Mouse (Mus musculus) lung, adult 2 months (tissue): ENCODE data around the gene Ska3. TPM values are rescaled to one million over a fixed set of nuclear protein-coding genes. Genes with fewer than 3 reads are reported as not detected.
A peak's percentile ranks its signal among the peaks of the same experiment; 100 is the strongest.

Source experiments
- DNase-seq: peaks from one replicate; pipeline ENCODE4 v3.0.0; 2022
- H3K4me1 ChIP-seq: fragments of 200-500 bp; 2 replicates; pipeline ENCODE4 v1.6.1; 2011; ENCODE audit warnings: low read length; ENCODE audit not compliant: control insufficient read depth, insufficient read depth
- H3K4me3 ChIP-seq: fragments of 200-500 bp; replicated peaks from 2 replicates; pipeline ENCODE3; 2011; ENCODE audit warnings: low read depth, mild to moderate bottlenecking, control low read depth, low read length; ENCODE audit errors: extremely low read depth
- CTCF ChIP-seq: fragments of 200-500 bp; IDR thresholded peaks from 2 replicates; pipeline ENCODE4 v1.5.1; 2011; ENCODE audit warnings: mild to moderate bottlenecking, low read length, control low read depth; ENCODE audit not compliant: insufficient read depth
- POLR2A ChIP-seq: fragments of 200-500 bp; IDR thresholded peaks from 2 replicates; pipeline ENCODE4 v1.6.1; 2011; ENCODE audit warnings: low read depth, mild to moderate bottlenecking, control low read depth, low read length, borderline replicate concordance; ENCODE audit errors: extremely low read depth
- WGBS: fragments of 180-500 bp; shearing (Covaris S2); methylation state at CpG from one replicate; pipeline ENCODE4 v1.1.7; 2018; 5-methylcytosine and 5-hydroxymethylcytosine counted together
- polyA plus RNA-seq: library from polyadenylated mRNA; depleted of rRNA; stranded (reverse); fragments of >200 nt; gene quantifications from 2 replicates; pipeline ENCODE4 v1.2.3, GENCODE M21; 2012

Gene Ska3
- polyA plus RNA-seq, 1 experiment, result 0.27 TPM

GRCm38 (mm10) chr14:57803731-57804130 is 22.3 kb downstream of the Ska3 start:
- TF ChIP-seq CTCF (no peak), POLR2A (no peak)
- no peak overlapping the region for H3K4me3 ChIP-seq
- DNase-seq, result no peak
- 86% methylated on average over 4 of the region's 4 CpGs for WGBS
- peaks cover 9% of the 10 kb centered on the region for H3K4me1 ChIP-seq

GRCm38 (mm10) chr14:57797991-57798931 is 27.7 kb downstream of the Ska3 start, which contains the start of gene Sap18:
Gene Sap18 (plus strand): TSS chr14:57798180.
- TF ChIP-seq POLR2A (peak; percentile 76; the same call in 1 of the 2 replicates), CTCF (no peak)
- peaks cover 12% of the 10 kb centered on the region for H3K4me1 ChIP-seq
- under 1% methylated on average over 99 of the region's 99 CpGs for WGBS
- H3K4me3 ChIP-seq, result peak within 1 kb of the TSS; percentile 100
- peak; percentile 96 for DNase-seq

GRCm38 (mm10) chr14:57797551-57797950 is 28.4 kb downstream of the Ska3 start:
- Histone ChIP-seq H3K4me1 (peaks cover 12% of the 10 kb centered on the region), H3K4me3 (peak overlapping the region; percentile 84)
- TF ChIP-seq CTCF (no peak), POLR2A (no peak)
- WGBS, result 13% methylated on average over 7 of the region's 7 CpGs
- DNase-seq, result peak; percentile 19

- Histone ChIP-seq H3K4me3 (no peak overlapping the region), H3K4me1 (no peaks in the 10 kb centered on the region)
- DNase-seq, result no peak
- 56% methylated on average over 4 of the region's 4 CpGs for WGBS
- TF ChIP-seq POLR2A, result no peak
- TF ChIP-seq CTCF, result no peak
Measured at GRCm38 (mm10) chr14:57791171-57791570, 34.8 kb downstream of the Ska3 start.

GRCm38 (mm10) chr14:57789759-57790158 is 36.2 kb downstream of the Ska3 start:
- DNase-seq, result no peak
- WGBS, result 89% methylated on average over 9 of the region's 9 CpGs

GRCm38 (mm10) chr14:57789311-57789710 is 36.7 kb downstream of the Ska3 start:
- Histone ChIP-seq H3K4me1 (no peaks in the 10 kb centered on the region), H3K4me3 (no peak overlapping the region)
- 69% methylated on average over 2 of the region's 2 CpGs for WGBS
- no peak for DNase-seq
- TF ChIP-seq POLR2A, result no peak
- no peak for TF ChIP-seq CTCF

More at GRCm38 (mm10) chr14:57789759-57790158, 36.2 kb downstream of the Ska3 start:
- H3K4me1 ChIP-seq, result no peaks in the 10 kb centered on the region
- TF ChIP-seq CTCF, result no peak
- TF ChIP-seq POLR2A, result no peak
- no peak overlapping the region for H3K4me3 ChIP-seq

- 51% methylated on average over 4 of the region's 4 CpGs for WGBS
- no peak for DNase-seq
- Histone ChIP-seq H3K4me3 (no peak overlapping the region), H3K4me1 (no peaks in the 10 kb centered on the region)
- no peak for TF ChIP-seq CTCF
- TF ChIP-seq POLR2A, result no peak
Measured at GRCm38 (mm10) chr14:57787406-57787805, 38.6 kb downstream of the Ska3 start.

- Histone ChIP-seq H3K4me1 (peaks cover 3% of the 10 kb centered on the region; the same call in 1 of the 2 replicates), H3K4me3 (no peak overlapping the region)
- TF ChIP-seq POLR2A, result no peak
- TF ChIP-seq CTCF, result no peak
- 62% methylated on average over 6 of the region's 6 CpGs for WGBS
- DNase-seq, result no peak
Measured at GRCm38 (mm10) chr14:57772157-57772815, 53.7 kb downstream of the Ska3 start.

- no peak for TF ChIP-seq POLR2A
- TF ChIP-seq CTCF, result no peak
- 56% methylated on average over 5 of the region's 5 CpGs for WGBS
- Histone ChIP-seq H3K4me1 (peaks cover 3% of the 10 kb centered on the region; the same call in 1 of the 2 replicates), H3K4me3 (no peak overlapping the region)
- DNase-seq, result no peak
Measured at GRCm38 (mm10) chr14:57769102-57769501, 56.9 kb downstream of the Ska3 start.
